Mouse (Mus musculus) heart, adult 18-20 months (tissue): ENCODE measurements around the gene Myo6. TPM values are rescaled to one million over a fixed set of nuclear protein-coding genes. Genes with fewer than 3 reads are reported as not detected.

Experiments used
- total RNA-seq, 2 experiments: library from RNA; stranded (reverse); gene quantifications; 2 replicates each; pipeline ENCODE4 v1.2.3; 2021

Gene Myo6
- total RNA-seq, 2 experiments from 2014 or later: 10.5 to 10.8 TPM

Other genes starting within 250 kb of the Myo6 start
- 10 to 100 TPM; 79.3 to 88.2 TPM for gene Filip1, start 152.2 kb upstream of the Myo6 start, total RNA-seq
- gene Senp6, start 98.1 kb upstream of the Myo6 start, total RNA-seq: 10 to 100 TPM; 64.3 to 65.1 TPM